Mouse (Mus musculus) hindbrain, postnatal 0 days (tissue): ENCODE measurements around the gene Clcn3. TPM values are rescaled to one million over a fixed set of nuclear protein-coding genes. Genes with fewer than 3 reads are reported as not detected.

ENCODE experiments used
- ATAC-seq: fragments of 200-750 bp; cut with Nextera tagmentation; 2 replicates; pipeline ENCODE4 v1.8.0; 2017; ENCODE audit warnings: mild to moderate bottlenecking, moderate TSS enrichment, moderate library complexity
- DNase-seq: peaks from one replicate; pipeline ENCODE4 v3.0.0-alpha.2; 2015; ENCODE audit warnings: low spot score
- H3K27ac ChIP-seq: fragments of 300-500 bp; sonication (generic); 2 replicates; pipeline ENCODE4 v1.5.1; 2014; ENCODE audit warnings: mild to moderate bottlenecking
- H3K27me3 ChIP-seq: fragments of 300-500 bp; sonication (generic); 2 replicates; pipeline ENCODE4 v1.6.1; 2014; ENCODE audit warnings: low read length, mixed read lengths; ENCODE audit not compliant: insufficient read depth
- H3K36me3 ChIP-seq: fragments of 300-500 bp; sonication (generic); 2 replicates; pipeline ENCODE4 v1.6.1; 2014; ENCODE audit warnings: low read length, mixed read lengths; ENCODE audit not compliant: insufficient read depth
- H3K4me1 ChIP-seq: fragments of 300-500 bp; sonication (generic); 2 replicates; pipeline ENCODE4 v1.6.1; 2014; ENCODE audit warnings: antibody characterized with exemption, low read length, mixed read lengths; ENCODE audit not compliant: insufficient read depth
- H3K4me2 ChIP-seq: fragments of 300-500 bp; sonication (generic); 2 replicates; pipeline ENCODE4 v1.6.1; 2014; ENCODE audit warnings: low read depth, mild to moderate bottlenecking, low read length, moderate library complexity, mixed read lengths
- H3K4me3 ChIP-seq: fragments of 300-500 bp; sonication (generic); 2 replicates; pipeline ENCODE4 v1.5.1; 2014; ENCODE audit warnings: low read length
- H3K9ac ChIP-seq: fragments of 300-500 bp; sonication (generic); replicated peaks from 2 replicates; pipeline ENCODE4 v1.6.1; 2014; ENCODE audit warnings: mild to moderate bottlenecking, low read length, moderate library complexity, mixed read lengths
- H3K9me3 ChIP-seq: fragments of 300-500 bp; sonication (generic); 2 replicates; pipeline ENCODE4 v1.6.1; 2016; ENCODE audit warnings: low read length, mixed read lengths
- CTCF ChIP-seq: IDR thresholded peaks from 2 replicates; pipeline ENCODE4 v1.5.1; 2016; ENCODE audit warnings: antibody characterized with exemption, control low read depth, low read depth
- WGBS: fragments of 180-500 bp; shearing (Covaris S2); extraction: QIAGEN DNeasy Blood & Tissue Kit; methylation state at CpG from one replicate; pipeline ENCODE4 v1.1.7; 2014; 5-methylcytosine and 5-hydroxymethylcytosine counted together
- polyA plus RNA-seq: library from polyadenylated mRNA; unstranded; fragments of >200 nt; fragmentation: Nextera tagmentation; extraction: Ambion mirVana; gene quantifications from 2 replicates; pipeline ENCODE4 v1.2.1, GENCODE M21; 2015
- total RNA-seq: library from RNA; depleted of rRNA; stranded (reverse); fragments of >200 nt; gene quantifications from 2 replicates; pipeline ENCODE4 v1.2.3, GENCODE M21; 2014

Clcn3 gene
- total and polyA plus RNA-seq, 2 experiments from 2014 or later = 77.4 to 87.7 TPM

GRCm38 (mm10) chr8:60895878-60896277 is 87.2 kb downstream of the Clcn3 start:
- 84% methylated on average over 6 of the region's 6 CpGs for WGBS
- no peak overlapping the region for H3K4me2 ChIP-seq
- H3K27ac ChIP-seq = no peak overlapping the region
- peaks cover 5% of the 10 kb centered on the region; the same call in 1 of the 2 replicates for H3K4me1 ChIP-seq
- ATAC-seq (no peak), DNase-seq (no peak)
- no peak for TF ChIP-seq CTCF
- H3K36me3 ChIP-seq = no peaks in the 10 kb centered on the region
- no peaks in the 10 kb centered on the region for H3K27me3 ChIP-seq
- no peaks in the 10 kb centered on the region for H3K9me3 ChIP-seq
- no peak overlapping the region for H3K9ac ChIP-seq
- no peak overlapping the region for H3K4me3 ChIP-seq

GRCm38 (mm10) chr8:60891757-60892156 is 91.3 kb downstream of the Clcn3 start:
- no peak for DNase-seq
- H3K27me3 ChIP-seq = no peaks in the 10 kb centered on the region
- H3K9me3 ChIP-seq = no peaks in the 10 kb centered on the region
- H3K36me3 ChIP-seq = no peaks in the 10 kb centered on the region
- no peak overlapping the region for H3K4me2 ChIP-seq
- no peak overlapping the region for H3K4me3 ChIP-seq
- TF ChIP-seq CTCF = no peak
- ATAC-seq = no peak
- WGBS = 94% methylated on average over 4 of the region's 4 CpGs
- H3K9ac ChIP-seq = no peak overlapping the region
- no peak overlapping the region for H3K27ac ChIP-seq
- H3K4me1 ChIP-seq = peaks cover 6% of the 10 kb centered on the region; the same call in 1 of the 2 replicates

GRCm38 (mm10) chr8:60890520-60890874 is 92.6 kb downstream of the Clcn3 start:
- WGBS = 2% methylated on average over 19 of the region's 23 CpGs
- no peak for DNase-seq

GRCm38 (mm10) chr8:60889843-60890519 is 93.1 kb downstream of the Clcn3 start, which contains the start of gene Hpf1:
Hpf1 (plus strand) TSS chr8:60890418.
- peaks cover 6% of the 10 kb centered on the region; the same call in 1 of the 2 replicates for H3K4me1 ChIP-seq
- peak within 1 kb of the TSS; percentile 64; the same call in 1 of the 2 replicates for H3K27ac ChIP-seq
- WGBS = 5% methylated on average over 42 of the region's 43 CpGs
- DNase-seq = peak; percentile 100
- no peaks in the 10 kb centered on the region for H3K9me3 ChIP-seq
- H3K27me3 ChIP-seq = no peaks in the 10 kb centered on the region
- peak; percentile 99 for ATAC-seq
- H3K4me2 ChIP-seq = peak within 1 kb of the TSS; percentile 81
- no peak for TF ChIP-seq CTCF
- H3K4me3 ChIP-seq = peak within 1 kb of the TSS; percentile 79
- no peaks in the 10 kb centered on the region for H3K36me3 ChIP-seq
- H3K9ac ChIP-seq = peak within 1 kb of the TSS; percentile 85

More at GRCm38 (mm10) chr8:60890520-60890874, 92.6 kb downstream of the Clcn3 start:
- Histone ChIP-seq H3K4me2 (peak overlapping the region; percentile 81), H3K36me3 (no peaks in the 10 kb centered on the region), H3K27ac (peak overlapping the region; percentile 64; the same call in 1 of the 2 replicates), H3K9ac (peak overlapping the region; percentile 85), H3K9me3 (no peaks in the 10 kb centered on the region), H3K27me3 (no peaks in the 10 kb centered on the region), H3K4me1 (peaks cover 6% of the 10 kb centered on the region; the same call in 1 of the 2 replicates), H3K4me3 (peak overlapping the region; percentile 79)
- no peak; the same call in 1 of the 2 replicates for ATAC-seq
- no peak for TF ChIP-seq CTCF

- Histone ChIP-seq H3K36me3 (no peaks in the 10 kb centered on the region), H3K9ac (no peak overlapping the region), H3K27ac (no peak overlapping the region), H3K9me3 (no peaks in the 10 kb centered on the region), H3K4me2 (peak overlapping the region; percentile 81; the same call in 1 of the 2 replicates), H3K4me1 (peaks cover 6% of the 10 kb centered on the region; the same call in 1 of the 2 replicates), H3K27me3 (no peaks in the 10 kb centered on the region), H3K4me3 (no peak overlapping the region)
- no peak for TF ChIP-seq CTCF
- DNase-seq (no peak), ATAC-seq (no peak)
- 78% methylated on average over 11 of the region's 11 CpGs for WGBS
Measured at GRCm38 (mm10) chr8:60889131-60889842, 93.8 kb downstream of the Clcn3 start.

GRCm38 (mm10) chr8:60886736-60887135 is 96.4 kb downstream of the Clcn3 start:
- H3K27me3 ChIP-seq = no peaks in the 10 kb centered on the region
- no peak overlapping the region for H3K4me2 ChIP-seq
- H3K9ac ChIP-seq = no peak overlapping the region
- no peaks in the 10 kb centered on the region for H3K36me3 ChIP-seq
- no peak for TF ChIP-seq CTCF
- DNase-seq (no peak), ATAC-seq (no peak)
- no peak overlapping the region for H3K27ac ChIP-seq
- H3K4me3 ChIP-seq = no peak overlapping the region
- H3K9me3 ChIP-seq = no peaks in the 10 kb centered on the region
- H3K4me1 ChIP-seq = peaks cover 6% of the 10 kb centered on the region; the same call in 1 of the 2 replicates
- WGBS = 50% methylated on average over 6 of the region's 6 CpGs
